Mouse (Mus musculus): ENCODE data around the gene Apoa4.

Gene Apoa4

DNA sequence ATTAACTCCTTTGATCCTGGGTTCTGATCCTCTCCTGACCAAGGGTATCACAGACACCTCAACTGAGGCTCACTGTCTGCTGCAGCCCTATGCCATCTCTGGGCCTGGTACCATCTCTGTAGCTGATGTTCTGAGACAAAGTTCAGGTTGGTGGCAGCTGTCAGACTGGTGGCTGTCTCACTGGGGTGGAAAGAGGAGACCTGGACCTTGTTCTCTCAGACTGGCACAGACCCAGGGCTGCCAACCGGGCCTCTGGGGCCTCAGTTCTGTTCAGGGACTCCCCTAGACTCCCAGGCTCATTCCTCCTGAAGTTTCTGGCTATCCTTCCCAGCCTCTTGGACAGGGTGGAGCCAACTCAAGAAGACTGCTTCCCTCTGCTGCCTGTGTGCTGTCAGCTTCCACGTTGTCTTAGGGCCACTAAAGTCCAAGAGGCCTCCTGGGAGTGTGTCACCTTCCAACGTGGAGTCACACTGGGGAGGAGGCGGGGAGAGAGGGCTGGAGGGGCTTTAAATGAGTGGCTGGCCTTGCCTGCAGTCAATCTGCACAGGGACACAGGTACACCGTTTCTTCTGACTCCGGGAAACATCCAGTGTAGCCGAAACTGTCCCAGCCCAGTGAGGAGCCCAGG, at the start of gene Apoa4:
Apoa4 (plus strand) TSS at position 171 of the 628 bp plus-strand sequence.
- DNase-seq (ENCODE audit: extremely low spot score) = no peak

DNA sequence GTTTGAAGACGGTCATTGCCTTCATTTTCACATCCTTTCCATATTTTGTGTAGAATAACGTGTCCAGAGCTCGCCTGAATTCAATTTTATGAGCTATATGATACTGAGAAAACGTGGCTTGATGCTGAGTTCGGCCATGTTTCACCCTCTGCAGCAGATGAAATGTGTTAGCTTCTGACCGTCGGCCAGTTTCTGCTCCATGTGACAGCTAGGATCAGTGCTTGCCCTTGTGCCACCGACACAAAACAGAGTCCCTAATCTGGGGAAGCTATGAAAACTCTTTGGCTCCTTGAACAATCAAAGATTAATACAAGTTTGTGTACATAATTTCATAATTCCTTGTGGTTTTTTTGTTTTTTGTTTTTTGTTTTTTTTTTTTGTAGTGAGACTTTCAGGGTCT, 49.3 kb upstream of the Apoa4 start:
- no peak for DNase-seq (ENCODE audit: extremely low spot score)

DNA sequence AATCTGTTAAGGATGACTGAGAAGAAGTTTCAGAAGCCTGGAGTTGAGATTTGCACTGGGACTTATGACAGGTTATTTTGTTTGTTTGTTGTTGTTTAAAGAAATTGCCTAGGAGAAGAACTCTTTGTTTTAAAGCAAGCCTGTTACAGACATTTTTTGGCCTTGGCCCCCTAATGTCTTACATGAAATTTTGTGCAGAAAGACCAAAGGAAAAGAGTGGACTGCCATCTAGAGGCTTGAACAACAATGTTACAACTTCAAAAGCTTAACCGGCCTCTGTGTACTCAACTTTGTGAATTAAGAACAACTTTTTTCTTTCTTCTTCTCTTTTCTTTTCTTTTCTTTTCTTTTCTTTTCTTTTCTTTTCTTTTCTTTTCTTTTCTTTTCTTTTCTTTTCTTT, 48.9 kb upstream of the Apoa4 start:
- peak; percentile 28 for DNase-seq (ENCODE audit: extremely low spot score)

DNA sequence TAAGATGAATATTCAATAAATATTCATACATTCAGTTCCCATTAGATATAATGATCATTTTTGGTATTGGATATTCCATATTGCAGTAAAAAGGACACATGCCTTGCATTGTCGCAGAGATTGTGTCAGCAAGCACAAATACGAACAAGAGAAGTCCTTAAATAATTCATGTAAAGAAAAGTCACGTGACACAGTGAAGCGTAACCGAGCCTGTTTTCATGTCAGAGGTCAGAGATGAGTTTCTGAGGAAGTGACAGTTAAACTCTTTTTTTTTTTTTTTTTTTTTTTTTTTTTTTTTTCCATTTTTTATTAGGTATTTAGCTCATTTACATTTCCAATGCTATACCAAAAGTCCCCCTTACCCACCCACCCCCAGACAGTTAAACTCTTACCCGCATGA, 47.9 kb upstream of the Apoa4 start:
- DNase-seq (ENCODE audit: extremely low spot score) = no peak

DNA sequence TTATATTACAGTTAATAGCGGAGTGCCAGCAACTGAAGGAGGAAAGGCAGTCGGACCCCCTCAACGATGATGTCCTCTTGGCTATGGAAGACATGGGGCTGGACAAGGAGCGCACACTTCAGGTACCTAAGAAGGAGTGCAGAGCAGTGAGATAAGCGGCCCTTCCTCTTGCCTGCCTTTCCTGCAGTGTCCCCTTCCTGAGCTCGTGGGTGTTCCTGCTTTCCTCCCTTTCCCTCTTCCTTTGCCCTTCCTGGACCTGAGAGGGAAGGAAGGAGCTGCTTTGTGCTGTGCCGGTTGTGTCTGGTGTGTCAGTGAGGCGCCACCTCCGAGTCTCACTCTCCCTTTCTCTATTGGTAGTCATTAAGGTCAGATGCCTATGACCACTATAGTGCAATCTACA, 45.7 kb upstream of the Apoa4 start:
- no peak for DNase-seq (ENCODE audit: extremely low spot score)

DNA sequence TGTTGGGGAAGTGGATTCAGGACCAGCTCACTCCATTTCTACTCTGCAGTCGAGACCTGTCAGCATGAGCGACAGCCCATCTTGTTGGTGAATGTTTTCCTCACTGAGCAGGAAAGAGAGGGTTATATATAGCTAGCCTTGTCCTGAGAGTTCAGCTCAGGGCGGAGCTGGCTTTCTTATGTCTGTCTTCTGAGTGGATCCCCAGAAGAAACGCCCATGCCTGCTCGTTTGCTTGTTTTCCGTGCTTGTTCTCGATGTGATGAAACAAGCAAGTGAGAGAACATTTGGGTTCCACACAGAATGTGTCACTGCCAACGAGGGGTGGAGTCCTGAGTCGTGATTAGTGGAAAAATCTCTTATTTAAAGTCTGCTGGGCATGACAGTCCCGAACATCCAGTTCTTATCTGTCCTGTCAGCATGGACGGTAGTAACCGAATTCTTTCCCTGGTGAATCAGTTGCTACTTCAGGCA, 43.8 kb upstream of the Apoa4 start:
- no peak for DNase-seq (ENCODE audit: extremely low spot score)

DNA sequence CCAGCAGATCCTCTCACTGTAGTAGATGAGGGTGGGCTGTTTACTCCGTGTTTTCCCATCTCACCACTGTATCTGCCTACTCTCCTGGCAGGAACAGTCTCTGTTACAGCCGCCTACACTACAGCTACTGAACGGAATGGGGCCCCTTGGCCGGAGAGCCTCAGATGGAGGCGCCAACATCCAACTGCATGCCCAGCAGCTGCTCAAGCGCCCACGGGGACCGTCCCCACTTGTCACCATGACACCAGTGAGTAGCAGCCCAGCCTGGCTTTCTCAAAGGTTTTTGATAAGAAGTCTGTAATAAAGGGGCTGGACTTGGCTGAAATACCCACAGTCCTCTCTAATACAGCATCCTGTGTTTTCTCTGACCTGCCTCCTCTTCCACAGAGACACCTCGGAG, 42.0 kb upstream of the Apoa4 start:
- no peak for DNase-seq (ENCODE audit: extremely low spot score)

DNA sequence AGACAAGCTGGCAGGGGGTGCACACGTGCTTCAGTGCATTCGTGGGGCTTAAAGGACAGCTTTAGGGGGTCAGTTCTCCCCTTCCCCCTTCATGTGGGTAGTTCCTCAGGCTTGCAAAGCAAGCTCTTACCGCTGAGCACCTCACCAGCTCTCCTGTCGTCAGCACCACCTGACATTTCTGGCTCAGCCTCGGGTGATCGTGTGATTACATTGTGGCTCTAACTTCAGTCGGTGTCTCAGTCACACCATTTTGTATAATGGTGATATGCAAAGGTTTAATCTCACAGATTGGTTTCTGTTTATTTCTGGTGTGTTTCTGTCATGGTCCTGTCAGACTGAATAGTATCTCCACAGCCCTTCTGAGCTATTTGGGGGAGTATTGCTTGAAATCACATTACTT, 41.6 kb upstream of the Apoa4 start:
- no peak for DNase-seq (ENCODE audit: extremely low spot score)

DNA sequence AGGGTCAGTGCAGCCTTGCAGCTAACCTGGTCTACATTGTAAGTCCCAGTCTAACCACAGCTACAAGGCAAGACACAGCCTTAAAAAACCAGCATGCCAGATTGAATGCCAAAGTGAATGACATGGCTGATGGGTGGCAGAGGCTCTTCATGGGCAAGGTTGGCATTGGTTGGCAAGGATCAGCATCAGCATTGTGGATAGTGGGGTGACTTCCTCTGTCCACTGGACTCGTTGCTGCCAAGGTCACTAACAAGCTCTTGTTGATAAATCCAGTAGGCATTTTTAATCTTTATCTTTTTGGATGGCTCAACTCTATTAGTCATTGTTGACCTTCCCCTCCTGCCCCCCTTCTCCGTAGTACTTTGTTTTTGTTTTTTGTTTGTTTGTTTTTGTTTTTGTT, 40.9 kb upstream of the Apoa4 start:
- DNase-seq (ENCODE audit: extremely low spot score) = no peak

DNA sequence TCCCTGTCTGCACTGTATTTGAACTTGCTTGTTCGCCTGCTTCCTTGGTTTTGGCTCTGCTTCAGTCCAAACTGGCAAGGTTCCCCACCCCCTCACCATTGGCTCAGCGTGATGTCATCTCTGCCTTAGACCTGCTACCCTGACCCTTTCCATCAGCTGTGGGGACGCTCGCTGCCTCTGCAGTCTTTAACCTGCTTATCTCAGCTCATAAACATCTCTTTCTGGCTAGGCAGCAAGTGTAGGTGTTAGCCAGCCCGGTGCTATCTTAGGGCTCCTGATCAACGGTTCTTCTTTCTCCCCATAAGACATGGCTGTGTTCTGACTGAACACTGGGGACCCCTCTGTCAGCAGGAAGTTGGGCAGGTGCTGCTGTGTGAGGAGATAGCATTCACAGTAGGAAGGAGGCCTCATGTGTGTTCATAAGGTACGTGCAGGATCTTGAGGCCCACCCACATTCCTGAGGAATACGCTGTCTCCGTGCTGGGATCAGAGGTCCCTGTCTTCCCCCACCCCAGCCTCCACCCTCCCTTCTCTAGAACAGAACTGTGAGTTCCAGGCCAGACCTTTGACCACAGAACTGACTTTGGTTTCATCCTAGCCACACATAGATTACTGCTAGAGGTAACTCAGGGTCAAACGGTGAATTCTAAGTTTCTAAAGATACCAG, 33.5 kb upstream of the Apoa4 start:
- no peak for DNase-seq (ENCODE audit: extremely low spot score)

DNA sequence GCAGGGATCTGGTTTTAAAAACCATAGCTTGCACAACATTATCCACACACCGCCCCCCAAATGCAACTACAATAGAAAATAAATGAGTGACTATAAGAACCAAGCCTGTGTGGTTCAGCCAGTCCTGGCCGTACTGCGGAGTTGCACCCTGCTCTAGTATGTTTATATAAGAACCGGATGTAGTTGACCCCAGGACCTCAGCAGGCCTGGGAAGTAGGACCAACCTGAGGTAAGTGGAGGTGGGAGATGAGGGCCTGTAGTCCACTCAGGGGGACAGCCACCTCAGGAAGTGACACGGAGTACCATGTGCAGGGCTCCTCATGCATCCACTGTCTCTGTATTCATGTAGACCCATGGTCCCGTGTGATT, 33.0 kb upstream of the Apoa4 start:
- DNase-seq (ENCODE audit: extremely low spot score) = no peak

DNA sequence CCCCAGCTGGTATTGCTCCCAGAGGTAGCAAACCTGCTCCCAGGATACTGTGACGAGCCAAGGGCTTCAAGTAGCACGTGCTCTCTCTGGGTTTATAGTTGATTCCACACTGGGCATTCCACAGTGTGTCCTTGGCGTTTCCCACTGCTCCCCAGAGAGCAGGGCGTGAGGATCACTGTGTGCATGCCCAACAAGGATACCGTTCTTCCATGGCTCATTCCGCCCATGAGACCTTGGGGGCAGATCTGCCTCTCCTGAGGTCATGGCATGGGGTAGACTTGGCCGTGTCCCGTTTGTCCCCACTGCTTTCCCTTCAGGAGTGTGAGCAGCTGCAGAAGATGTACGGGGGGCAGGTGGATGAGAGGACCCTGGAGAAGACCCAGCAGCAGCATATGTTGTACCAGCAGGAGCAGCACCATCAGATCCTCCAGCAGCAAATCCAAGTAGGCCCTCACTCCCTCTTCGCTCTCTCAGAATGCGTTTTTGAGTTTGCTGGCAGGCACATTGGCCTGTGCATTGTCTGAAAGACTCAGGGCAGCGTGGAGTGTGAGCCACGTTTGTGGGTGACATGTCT, 32.0 kb upstream of the Apoa4 start:
- no peak for DNase-seq (ENCODE audit: extremely low spot score)

DNA sequence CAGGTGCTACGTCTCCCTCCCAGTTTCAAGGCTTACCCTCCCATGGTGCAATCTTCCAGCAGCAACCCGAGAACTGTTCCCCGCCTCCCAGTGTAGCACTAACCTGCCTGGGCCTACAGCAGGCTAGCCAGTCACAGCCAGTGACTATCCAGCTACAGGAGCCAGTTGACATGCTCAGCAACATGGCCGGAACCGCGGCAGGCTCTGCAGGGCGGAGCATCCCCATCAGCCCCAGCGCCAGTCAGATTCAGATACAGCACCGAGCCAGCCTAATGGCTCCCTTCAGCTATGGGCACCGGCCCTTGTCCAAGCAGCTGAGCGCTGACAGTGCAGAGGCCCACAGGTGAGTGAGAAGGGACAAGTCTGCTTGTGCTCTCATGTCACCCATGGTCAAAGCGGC, 30.0 kb upstream of the Apoa4 start:
- DNase-seq (ENCODE audit: extremely low spot score) = no peak

DNA sequence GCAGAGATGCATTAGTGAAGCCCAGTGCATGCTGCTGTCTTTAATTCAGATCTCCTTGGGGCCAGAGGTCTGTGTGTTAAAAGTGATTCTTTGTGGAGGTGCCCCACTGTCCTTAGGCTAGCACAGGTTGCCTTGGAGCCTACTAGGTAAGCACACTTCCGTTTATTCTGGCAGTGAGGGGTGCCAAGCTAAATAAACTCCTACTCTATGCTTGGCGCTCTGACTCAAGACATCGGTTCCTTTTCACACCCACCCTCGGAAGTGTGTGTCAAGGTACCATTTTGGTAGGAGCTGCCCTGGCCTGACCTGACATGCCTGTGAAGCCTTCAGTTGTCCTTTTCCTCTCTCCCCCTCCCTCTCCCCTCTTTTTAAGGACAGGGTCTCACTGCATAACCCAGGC, 26.2 kb upstream of the Apoa4 start:
- DNase-seq (ENCODE audit: extremely low spot score) = no peak

DNA sequence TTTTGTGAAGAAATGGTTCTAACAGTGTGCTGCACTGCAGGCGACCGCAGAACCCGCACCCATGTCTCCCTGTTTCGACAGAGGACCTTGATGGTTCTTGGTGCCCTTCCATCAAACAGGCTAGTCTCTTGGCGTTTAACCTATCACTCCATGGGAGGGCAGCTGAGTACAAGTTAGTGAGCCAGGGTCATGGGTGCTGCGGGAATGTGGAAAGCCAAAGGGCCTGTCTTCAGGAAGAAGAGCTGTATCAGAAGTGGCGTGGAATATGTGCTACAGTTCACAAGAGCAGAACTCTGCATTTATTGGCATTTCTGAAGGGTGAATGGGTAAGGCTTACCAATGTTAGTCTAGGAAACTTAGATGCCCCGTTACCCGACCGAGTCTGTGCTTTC, 25.6 kb upstream of the Apoa4 start:
- DNase-seq (ENCODE audit: extremely low spot score) = no peak

DNA sequence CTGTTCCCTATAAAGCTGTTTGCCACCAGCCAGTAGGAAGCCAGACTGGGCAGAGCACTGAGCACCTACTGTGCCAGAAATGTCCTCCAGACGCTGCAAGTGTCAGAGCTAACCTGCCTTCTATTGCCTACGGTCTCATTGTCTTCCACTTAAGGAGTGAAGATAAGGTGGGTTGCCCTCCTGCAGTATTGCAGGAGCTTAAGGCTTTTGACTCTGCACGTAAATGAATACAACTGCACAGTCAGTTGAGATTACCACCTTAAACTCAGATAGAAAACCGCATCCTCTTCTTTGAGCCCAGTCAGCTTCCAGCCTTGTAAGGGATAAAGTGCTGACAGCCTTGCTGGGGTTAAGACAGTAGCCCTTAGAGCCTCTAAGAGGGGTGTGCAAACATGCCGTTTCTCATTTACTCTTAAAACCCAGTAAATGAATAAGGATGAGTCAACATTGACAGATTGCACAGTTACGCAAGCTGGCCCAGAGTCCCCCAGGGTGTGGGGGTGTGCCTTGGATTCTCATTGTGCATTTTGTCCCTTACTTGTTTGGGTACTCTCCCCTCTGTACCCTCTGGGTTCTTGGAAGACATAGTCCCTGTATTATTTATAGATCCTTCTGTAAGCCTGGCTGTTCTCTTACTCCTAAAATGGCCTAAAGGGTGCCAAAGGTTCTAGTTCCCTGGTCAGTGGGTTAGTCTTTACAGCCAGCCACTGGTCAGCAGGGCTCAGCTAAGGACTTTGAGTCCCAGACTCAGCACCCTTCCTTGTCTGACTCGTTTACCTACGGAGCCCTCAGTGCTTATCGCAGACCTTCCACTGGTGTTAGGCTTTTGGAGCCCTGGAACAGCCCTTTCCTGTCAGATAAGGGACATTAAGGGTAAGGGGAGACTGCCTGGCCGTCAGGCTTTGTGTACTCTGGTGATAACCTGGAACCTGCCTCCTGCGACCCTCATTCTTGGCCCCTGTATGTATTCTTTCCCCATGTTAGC, 24.9 kb upstream of the Apoa4 start:
- DNase-seq (ENCODE audit: extremely low spot score) = no peak

DNA sequence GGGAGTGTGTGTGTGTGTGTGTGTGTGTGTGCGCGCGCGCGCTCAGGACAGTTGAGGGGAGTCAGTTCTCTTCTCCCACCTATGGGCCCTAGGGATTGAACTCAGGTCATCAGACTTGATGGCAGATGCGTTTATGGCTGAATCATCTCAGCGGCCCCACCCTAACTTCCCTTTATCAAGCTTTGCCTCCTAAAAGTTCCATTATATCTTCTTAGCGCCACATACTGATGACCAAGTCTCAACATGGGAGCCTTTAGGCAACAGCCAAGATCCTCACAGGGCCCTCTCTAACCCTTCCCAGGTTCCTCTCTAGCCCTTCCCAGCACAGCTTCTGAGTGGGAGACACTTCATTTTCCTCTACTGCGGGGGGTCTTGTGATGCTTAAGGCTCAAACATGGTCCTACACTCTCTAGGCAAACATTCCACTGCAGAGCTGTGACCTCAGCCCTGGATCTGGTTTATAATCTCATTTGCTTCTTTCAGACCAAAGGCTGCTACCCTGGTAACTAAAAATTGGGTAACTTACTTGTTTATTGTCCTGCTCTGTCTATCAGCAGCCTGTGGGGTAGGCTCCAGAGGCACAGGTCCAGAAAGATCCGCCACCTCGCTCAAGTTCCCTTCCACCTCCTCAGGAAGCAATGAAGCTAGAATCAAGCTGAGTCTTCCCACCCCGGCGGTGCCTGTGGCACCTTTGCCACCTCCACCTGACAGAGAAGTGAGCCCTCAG, 23.6 kb upstream of the Apoa4 start:
- no peak for DNase-seq (ENCODE audit: extremely low spot score)

DNA sequence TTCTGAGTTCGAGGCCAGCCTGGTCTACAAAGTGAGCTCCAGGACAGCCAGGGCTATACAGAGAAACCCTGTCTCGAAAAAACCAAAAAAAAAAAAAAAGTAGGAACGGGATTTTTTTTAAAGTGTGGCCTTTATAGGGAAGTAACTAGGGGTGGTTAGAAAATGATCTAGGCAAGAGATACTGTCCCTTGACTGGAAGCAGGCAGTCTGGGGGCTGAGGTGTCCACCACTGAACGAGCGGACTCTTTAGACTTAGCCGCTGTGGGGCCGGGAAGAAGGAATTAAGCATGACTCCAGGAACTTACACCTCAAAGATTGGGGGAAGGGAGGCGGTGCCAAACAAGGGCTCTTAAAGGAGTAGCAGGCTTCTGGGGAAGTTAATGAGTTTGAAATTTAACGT, 22.3 kb upstream of the Apoa4 start:
- no peak for DNase-seq (ENCODE audit: extremely low spot score)

DNA sequence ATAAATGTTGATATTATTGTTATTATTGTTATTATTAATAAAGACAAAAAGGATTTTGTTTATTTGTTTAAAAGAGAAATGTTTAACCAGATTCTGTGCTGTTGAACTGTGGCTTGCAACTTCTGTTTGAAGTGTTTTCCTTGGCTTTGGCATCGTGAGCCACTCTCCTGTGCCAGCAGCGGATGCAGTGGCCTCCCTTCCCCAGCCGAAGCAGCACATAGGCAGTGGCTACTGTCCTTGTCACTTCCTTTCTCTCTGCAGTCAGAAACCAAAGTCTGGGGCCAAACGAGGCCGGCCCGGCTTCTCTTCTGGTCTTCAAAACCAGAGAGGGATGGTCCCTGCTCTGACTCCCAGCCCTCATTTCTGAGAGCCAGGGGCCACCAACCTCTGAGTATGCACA, 17.4 kb upstream of the Apoa4 start:
- no peak for DNase-seq (ENCODE audit: extremely low spot score)

DNA sequence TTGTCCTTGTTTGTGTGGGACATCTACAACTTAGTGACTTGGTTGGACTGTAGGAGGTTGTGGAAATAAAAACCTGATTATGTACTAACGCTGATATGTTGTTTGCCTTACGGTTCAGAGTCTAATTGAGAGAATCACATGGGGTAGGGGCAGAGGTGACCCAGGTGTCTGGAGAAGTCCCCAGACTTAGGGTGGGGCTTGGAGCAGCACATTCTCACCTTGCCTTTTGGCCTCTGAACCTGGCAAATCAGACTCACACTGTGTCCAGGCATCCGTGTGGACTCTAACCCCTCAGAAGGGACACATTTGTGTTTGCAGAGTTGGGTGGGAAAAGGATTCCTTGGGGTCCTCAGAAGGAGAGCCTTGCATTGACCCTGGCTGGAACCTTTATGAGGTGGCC, 16.4 kb upstream of the Apoa4 start:
- DNase-seq (ENCODE audit: extremely low spot score) = no peak

DNA sequence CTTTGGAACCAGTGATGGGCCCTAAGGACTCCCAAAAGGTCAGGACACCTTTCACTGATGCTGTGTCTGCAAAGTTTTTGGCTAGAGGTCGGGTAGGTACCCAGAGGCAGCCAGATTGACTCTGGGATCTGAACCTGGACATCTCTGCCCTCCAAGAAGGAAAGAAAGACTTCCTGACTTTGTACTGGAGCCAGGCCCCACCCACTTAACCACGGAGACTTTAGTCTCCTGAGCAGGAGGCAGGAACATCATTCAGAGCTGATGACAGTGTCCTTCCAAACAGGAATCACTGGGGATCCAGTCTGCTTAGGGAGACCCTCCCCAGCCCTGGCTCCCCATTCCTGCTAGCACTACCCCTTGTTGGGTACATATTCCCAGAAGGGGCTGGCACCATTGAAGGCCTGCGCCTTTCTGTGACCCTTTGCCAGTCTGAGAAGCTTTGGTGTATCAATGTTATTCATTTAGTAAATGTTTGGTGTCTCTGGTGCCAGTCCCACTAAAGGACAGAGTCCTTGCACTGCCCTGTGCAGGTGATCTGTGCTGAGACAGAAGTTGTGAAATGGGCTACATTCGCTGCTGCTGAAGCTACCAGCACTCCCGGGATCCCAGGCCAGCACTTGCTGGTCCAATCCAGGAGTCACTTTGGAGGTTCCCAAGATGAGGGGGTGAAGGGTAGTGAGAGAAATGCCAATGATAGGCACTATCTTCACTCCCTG, 15.4 kb upstream of the Apoa4 start:
- no peak for DNase-seq (ENCODE audit: extremely low spot score)

Measured in embryo, embryonic 9.5 days (tissue).